Mouse (Mus musculus) right cerebral cortex, adult 2 months (tissue): Measurements from ENCODE around the gene Cyp4f39.

Experiments
- DNase-seq, 2 experiments: peaks; one replicate each; pipeline ENCODE4 v3.0.0; 2021 to 2022; ENCODE audit warnings: low spot score in 2 of 2

Cyp4f39 gene

GRCm38 (mm10) chr17:32452482-32452881, at the start of gene Cyp4f39:
Gene Cyp4f39 (plus strand): TSS chr17:32452723.
- no peak for DNase-seq

- DNase-seq, result no peak
These were observed 49.8 kb upstream of the Cyp4f39 start for GRCm38 (mm10) chr17:32402779-32403157.

GRCm38 (mm10) chr17:32403417-32403816, 49.1 kb upstream of the Cyp4f39 start, which contains the start of gene Rasal3:
Gene Rasal3 (minus strand): TSS chr17:32403583.
- DNase-seq, result no peak

GRCm38 (mm10) chr17:32411898-32412297, 40.6 kb upstream of the Cyp4f39 start:
- no peak for DNase-seq

GRCm38 (mm10) chr17:32415417-32416020, 37.0 kb upstream of the Cyp4f39 start:
- DNase-seq, result no peak

GRCm38 (mm10) chr17:32416771-32417170, 35.8 kb upstream of the Cyp4f39 start:
- no peak for DNase-seq

- DNase-seq, result no peak
These were observed 32.5 kb upstream of the Cyp4f39 start for GRCm38 (mm10) chr17:32419989-32420388.

GRCm38 (mm10) chr17:32420781-32421180, 31.7 kb upstream of the Cyp4f39 start:
- DNase-seq, result no peak

- no peak for DNase-seq
These were observed 28.5 kb upstream of the Cyp4f39 start, which contains the start of gene Pglyrp2 for GRCm38 (mm10) chr17:32424034-32424433. Gene Pglyrp2 (minus strand): TSS chr17:32424167.

- no peak for DNase-seq
These were observed 25.9 kb upstream of the Cyp4f39 start for GRCm38 (mm10) chr17:32426610-32427009.

GRCm38 (mm10) chr17:32431972-32432371, 20.6 kb upstream of the Cyp4f39 start:
- peak in 1 of 2 experiments; percentile 4 for DNase-seq

GRCm38 (mm10) chr17:32434324-32434723, 18.2 kb upstream of the Cyp4f39 start:
- DNase-seq, result no peak

- no peak for DNase-seq
These were observed 17.4 kb upstream of the Cyp4f39 start for GRCm38 (mm10) chr17:32435151-32435550.

GRCm38 (mm10) chr17:32437106-32437505, 15.4 kb upstream of the Cyp4f39 start:
- no peak for DNase-seq

GRCm38 (mm10) chr17:32443245-32443644, 9.3 kb upstream of the Cyp4f39 start:
- no peak for DNase-seq

GRCm38 (mm10) chr17:32445016-32445415, 7.5 kb upstream of the Cyp4f39 start:
- DNase-seq, result no peak

- DNase-seq, result no peak
These were observed 5.3 kb upstream of the Cyp4f39 start for GRCm38 (mm10) chr17:32447195-32447594.

- no peak for DNase-seq
These were observed 3.5 kb upstream of the Cyp4f39 start for GRCm38 (mm10) chr17:32449042-32449441.

- DNase-seq, result no peak
These were observed 1.5 kb upstream of the Cyp4f39 start for GRCm38 (mm10) chr17:32450844-32451537.

- DNase-seq, result no peak
These were observed 1.7 kb downstream of the Cyp4f39 start for GRCm38 (mm10) chr17:32454188-32454587.

- DNase-seq, result no peak
These were observed 2.5 kb downstream of the Cyp4f39 start for GRCm38 (mm10) chr17:32454997-32455396.

GRCm38 (mm10) chr17:32468494-32468893, 16.0 kb downstream of the Cyp4f39 start:
- no peak for DNase-seq

GRCm38 (mm10) chr17:32470795-32471194, 18.3 kb downstream of the Cyp4f39 start:
- no peak for DNase-seq
